Mouse (Mus musculus) MEL (cell line): Measurements from ENCODE around the gene Serpini1. TPM values are rescaled to one million over a fixed set of nuclear protein-coding genes. Genes with fewer than 3 reads are reported as not detected.
A peak's percentile ranks its signal among the peaks of the same experiment; 100 is the strongest.

Experiments used
- DNase-seq: peaks from one replicate; pipeline ENCODE4 v3.0.0; 2011; ENCODE audit warnings: low read depth, low spot score
- H3K27ac ChIP-seq: 2 replicates; pipeline ENCODE4 v1.5.1; 2012; ENCODE audit warnings: low read depth, mild to moderate bottlenecking, control low read depth, low read length, moderate library complexity; ENCODE audit not compliant: control insufficient read depth
- H3K27me3 ChIP-seq, 2 experiments: fragments of 150-350 bp in 1 of 2; sonication (generic) in 1 of 2; 2 replicates each; pipeline ENCODE4 v1.6.1; 2012; ENCODE audit warnings: low read length in 2 of 2, mild to moderate bottlenecking in 2 of 2, improper control_type of control experiment in 1 of 2, moderate library complexity in 1 of 2; ENCODE audit not compliant: insufficient read depth in 2 of 2, control insufficient read depth in 1 of 2
- H3K36me3 ChIP-seq, 2 experiments: 2 replicates each; pipeline ENCODE4 v1.6.1; 2012 to 2014; ENCODE audit warnings: low read length in 2 of 2, improper control_type of control experiment in 1 of 2, inconsistent platforms in 1 of 2, mild to moderate bottlenecking in 1 of 2; ENCODE audit not compliant: insufficient read depth in 2 of 2, control insufficient read depth in 1 of 2
- H3K4me1 ChIP-seq, 2 experiments: fragments of 150-350 bp in 1 of 2; sonication (generic) in 1 of 2; 2 replicates each; pipeline ENCODE4 v1.6.1; 2012; ENCODE audit warnings: low read length in 2 of 2, improper control_type of control experiment in 1 of 2, mild to moderate bottlenecking in 1 of 2; ENCODE audit not compliant: insufficient read depth in 2 of 2, control insufficient read depth in 1 of 2
- H3K4me3 ChIP-seq, 2 experiments: fragments of 150-350 bp in 1 of 2; sonication (generic) in 1 of 2; 2 replicates each; pipeline ENCODE4 v1.5.1; 2012; ENCODE audit warnings: low read depth in 2 of 2, low read length in 2 of 2, mild to moderate bottlenecking in 2 of 2, moderate library complexity in 2 of 2, control low read depth in 1 of 2, improper control_type of control experiment in 1 of 2; ENCODE audit not compliant: control insufficient read depth in 1 of 2, insufficient read depth in 1 of 2
- H3K79me2 ChIP-seq: 2 replicates; pipeline ENCODE4 v1.6.1; 2012; ENCODE audit warnings: mild to moderate bottlenecking, low read length, moderate library complexity; ENCODE audit not compliant: control insufficient read depth, poor library complexity, insufficient read depth
- H3K9ac ChIP-seq: 2 replicates; pipeline ENCODE4 v1.6.1; 2012; ENCODE audit warnings: low read depth, mild to moderate bottlenecking, control low read depth, low read length, moderate library complexity; ENCODE audit not compliant: control insufficient read depth, poor library complexity, severe bottlenecking
- H3K9me3 ChIP-seq: fragments of 150-350 bp; sonication (generic); replicated peaks from 2 replicates; pipeline ENCODE4 v1.6.1; 2012; ENCODE audit warnings: mild to moderate bottlenecking, low read length, improper control_type of control experiment, moderate library complexity; ENCODE audit not compliant: insufficient read depth
- CHD1 ChIP-seq: IDR thresholded peaks from 2 replicates; pipeline ENCODE4 v1.6.1; 2012; ENCODE audit warnings: low read depth, mild to moderate bottlenecking, inconsistent platforms, low read length, improper control_type of control experiment
- CHD2 ChIP-seq: IDR thresholded peaks from 2 replicates; pipeline ENCODE4 v1.6.1; 2011; ENCODE audit warnings: low read length, improper control_type of control experiment
- EP300 ChIP-seq, 2 experiments: IDR thresholded peaks; 2 replicates each; pipeline ENCODE4 v1.6.1; 2011; ENCODE audit warnings: improper control_type of control experiment in 2 of 2, low read length in 2 of 2, low read depth in 1 of 2, mild to moderate bottlenecking in 1 of 2
- ETS1 ChIP-seq: IDR thresholded peaks from 2 replicates; pipeline ENCODE4 v1.6.1; 2012; ENCODE audit warnings: low read depth, mild to moderate bottlenecking, inconsistent platforms, low read length, improper control_type of control experiment, moderate library complexity
- GABPA ChIP-seq: IDR thresholded peaks from 2 replicates; pipeline ENCODE4 v1.6.1; 2012; ENCODE audit warnings: low read depth, mild to moderate bottlenecking, inconsistent platforms, low read length, improper control_type of control experiment, moderate library complexity
- GATA1 ChIP-seq: IDR thresholded peaks from 2 replicates; pipeline ENCODE4 v1.6.1; 2011; ENCODE audit warnings: low read depth, low read length, improper control_type of control experiment
- KAT2A ChIP-seq: conservative IDR thresholded peaks from 2 replicates; pipeline ENCODE4 v1.6.1; 2012; ENCODE audit warnings: low read depth, low read length, improper control_type of control experiment, inconsistent platforms
- MAFK ChIP-seq: IDR thresholded peaks from 2 replicates; pipeline ENCODE4 v1.6.1; 2011; ENCODE audit warnings: low read depth, mild to moderate bottlenecking, low read length, improper control_type of control experiment, borderline replicate concordance
- MAX ChIP-seq: IDR thresholded peaks from 2 replicates; pipeline ENCODE4 v1.6.1; 2011; ENCODE audit warnings: low read length, improper control_type of control experiment
- MAZ ChIP-seq: IDR thresholded peaks from 2 replicates; pipeline ENCODE4 v1.6.1; 2012; ENCODE audit warnings: low read depth, mild to moderate bottlenecking, inconsistent platforms, low read length, improper control_type of control experiment
- MXI1 ChIP-seq: IDR thresholded peaks from 2 replicates; pipeline ENCODE4 v1.6.1; 2011; ENCODE audit warnings: mild to moderate bottlenecking, low read depth, low read length, improper control_type of control experiment
- NELFE ChIP-seq: IDR thresholded peaks from 2 replicates; pipeline ENCODE4 v1.6.1; 2011; ENCODE audit warnings: low read depth, low read length, improper control_type of control experiment
- POLR2A ChIP-seq, 2 experiments: IDR thresholded peaks; 2 replicates each; pipeline ENCODE4 v1.6.1; 2011 to 2012; ENCODE audit warnings: low read length in 2 of 2, mild to moderate bottlenecking in 2 of 2, control low read depth in 1 of 2, improper control_type of control experiment in 1 of 2, low read depth in 1 of 2, moderate library complexity in 1 of 2; ENCODE audit not compliant: control insufficient read depth in 1 of 2, insufficient read depth in 1 of 2, poor library complexity in 1 of 2
- POLR2AphosphoS5 ChIP-seq: IDR thresholded peaks from 2 replicates; pipeline ENCODE4 v1.6.1; 2012; ENCODE audit warnings: low read depth, borderline replicate concordance, mild to moderate bottlenecking, inconsistent platforms, low read length, moderate library complexity, mixed read lengths
- RCOR1 ChIP-seq: IDR thresholded peaks from 2 replicates; pipeline ENCODE4 v1.6.1; 2012; ENCODE audit warnings: low read depth, mild to moderate bottlenecking, inconsistent platforms, low read length, improper control_type of control experiment
- SIN3A ChIP-seq: IDR thresholded peaks from 2 replicates; pipeline ENCODE4 v1.6.1; 2012; ENCODE audit warnings: low read length, improper control_type of control experiment, inconsistent platforms
- TAL1 ChIP-seq: IDR thresholded peaks from 2 replicates; pipeline ENCODE4 v1.6.1; 2012; ENCODE audit warnings: mild to moderate bottlenecking, inconsistent platforms, low read length, moderate library complexity, mixed read lengths
- TBP ChIP-seq: IDR thresholded peaks from 2 replicates; pipeline ENCODE4 v1.8.0; 2011; ENCODE audit warnings: low read depth, low read length, improper control_type of control experiment
- TCF12 ChIP-seq: IDR thresholded peaks from 2 replicates; pipeline ENCODE4 v1.6.1; 2014; ENCODE audit warnings: low read depth, mild to moderate bottlenecking, inconsistent platforms, low read length, improper control_type of control experiment, moderate library complexity
- UBTF ChIP-seq: IDR thresholded peaks from 2 replicates; pipeline ENCODE4 v1.6.1; 2012; ENCODE audit warnings: low read depth, mild to moderate bottlenecking, inconsistent platforms, low read length, improper control_type of control experiment, moderate library complexity, borderline replicate concordance; ENCODE audit not compliant: insufficient read depth
- USF1 ChIP-seq: IDR thresholded peaks from 2 replicates; pipeline ENCODE4 v1.6.1; 2014; ENCODE audit warnings: low read depth, mild to moderate bottlenecking, inconsistent platforms, low read length, improper control_type of control experiment, moderate library complexity
- ZC3H11A ChIP-seq: IDR thresholded peaks from 2 replicates; pipeline ENCODE4 v1.6.1; 2012; ENCODE audit warnings: low read depth, mild to moderate bottlenecking, inconsistent platforms, low read length, improper control_type of control experiment
- ZMIZ1 ChIP-seq: IDR thresholded peaks from 2 replicates; pipeline ENCODE4 v1.6.1; 2012; ENCODE audit warnings: low read depth, mild to moderate bottlenecking, inconsistent platforms, low read length, improper control_type of control experiment, moderate library complexity
- ZNF384 ChIP-seq: IDR thresholded peaks from 2 replicates; pipeline ENCODE4 v1.6.1; 2012; ENCODE audit warnings: low read depth, mild to moderate bottlenecking, inconsistent platforms, low read length, improper control_type of control experiment
- polyA plus RNA-seq, 2 experiments: library from polyadenylated mRNA; stranded (reverse) in 1 of 2; unstranded in 1 of 2; fragments of >175 nt in 1 of 2; fragments of >200 nt in 1 of 2; gene quantifications; 2 replicates each; pipeline versions ENCODE4 v1.2.1 to v1.2.4; 2012; ENCODE audit warnings: low replicate concordance in 2 of 2, low read depth in 1 of 2; ENCODE audit not compliant: insufficient read length in 2 of 2, insufficient read depth in 1 of 2, missing spikeins in 1 of 2
- total RNA-seq: library from RNA; depleted of rRNA; stranded (reverse); fragments of 300-350 nt; gene quantifications from 2 replicates; pipeline ENCODE4 v1.2.3, GENCODE M21; 2012

Gene Serpini1
- total and polyA plus RNA-seq, 3 experiments, result 0.08 to 0.13 TPM; not detected in 1

- Histone ChIP-seq H3K27me3 (no peaks in the 10 kb centered on the region), H3K9me3 (no peaks in the 10 kb centered on the region), H3K36me3 (peaks cover 7 to 45% of the 10 kb centered on the region in 2 experiments), H3K4me3 (peak overlapping the region in 1 of 2 experiments; percentile 48; a peak in 2 of 4 replicates), H3K9ac (0 out of 2 replicates have a peak overlapping the region, but pooled peaks have one; percentile 32)
- TF ChIP-seq ETS1 (peak; percentile 37; the same call in 1 of the 2 replicates), KAT2A (no peak), GATA1 (peak; percentile 61; the same call in 1 of the 2 replicates), POLR2A (IDR thresholded peaks at IDR 0.05; ENCODE audit: control insufficient read depth in 1 of 2, insufficient read depth in 1 of 2, low read depth in 1 of 2, low read length in 2 of 2, poor library complexity in 1 of 2) (no peak), UBTF (no peak), ZC3H11A (no peak), MAX (no peak), NELFE (no peak), USF1 (no peak), EP300 (IDR thresholded peaks at IDR 0.05; ENCODE audit: low read depth in 1 of 2, low read length in 2 of 2) (peak; percentile 73 to 81), TBP (no peak), ZNF384 (no peak), POLR2AphosphoS5 (no peak), ZMIZ1 (no peak), TAL1 (0 out of 2 replicates have a peak, but pooled peaks have one; percentile 8), GABPA (no peak), RCOR1 (peak; percentile 71), CHD2 (no peak), TCF12 (0 out of 2 replicates have a peak, but pooled peaks have one; percentile 35)
- TF ChIP-seq, all 39 proteins: peak for 6
- peaks cover 8% of the 10 kb centered on the region for H3K79me2 ChIP-seq
- H3K27ac ChIP-seq, result peak overlapping the region; percentile 54
- DNase-seq, result peak; percentile 66
- peaks cover 10 to 14% of the 10 kb centered on the region in 2 experiments; a peak in 3 of 4 replicates for H3K4me1 ChIP-seq
Observed at GRCm38 (mm10) chr3:75541259-75541658, 16.1 kb upstream of the Serpini1 start.

DNA sequence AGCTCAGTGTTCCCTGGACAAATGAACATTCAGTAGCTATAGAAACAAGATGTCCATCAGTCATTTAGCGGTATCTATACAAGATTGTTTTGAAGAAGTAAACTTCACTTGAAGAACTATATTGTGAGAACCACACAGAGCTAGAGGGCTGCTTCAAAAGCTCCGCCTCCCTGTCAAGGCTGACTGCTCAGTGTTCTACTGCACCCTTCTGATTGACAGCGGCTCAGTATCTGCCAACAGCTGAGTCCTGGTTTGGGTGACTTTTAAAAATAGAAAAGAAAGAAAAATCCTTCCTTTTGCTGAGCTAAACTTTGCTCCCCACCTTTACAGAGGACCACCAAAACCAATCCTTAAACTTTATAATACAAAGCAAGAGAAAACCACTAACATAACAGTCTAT lies 14.5 kb upstream of the Serpini1 start:
- Histone ChIP-seq H3K36me3 (peaks cover 5 to 42% of the 10 kb centered on the region in 2 experiments), H3K9me3 (no peaks in the 10 kb centered on the region), H3K9ac (no peak overlapping the region), H3K79me2 (peaks cover 8% of the 10 kb centered on the region), H3K4me3 (no peak overlapping the region), H3K4me1 (peaks cover 8 to 14% of the 10 kb centered on the region in 2 experiments; a peak in 3 of 4 replicates), H3K27me3 (no peaks in the 10 kb centered on the region), H3K27ac (no peak overlapping the region; the same call in 1 of the 2 replicates)
- peak; percentile 80 for DNase-seq
- TF ChIP-seq MAZ (no peak), SIN3A (peak; percentile 86), UBTF (no peak), ETS1 (peak; percentile 83), ZMIZ1 (no peak), MAFK (no peak), TBP (no peak), EP300 (IDR thresholded peaks at IDR 0.05; ENCODE audit: low read depth in 1 of 2, low read length in 2 of 2) (no peak), GATA1 (0 out of 2 replicates have a peak, but pooled peaks have one; percentile 11), MXI1 (0 out of 2 replicates have a peak, but pooled peaks have one; percentile 36), CHD1 (no peak)
